Mouse (Mus musculus): Measurements from ENCODE around the gene Sesn2. TPM values are rescaled to one million over a fixed set of nuclear protein-coding genes. Genes with fewer than 3 reads are reported as not detected.

The Sesn2 gene
- polyA plus RNA-seq, 2 experiments, result 5.9 to 6.4 TPM

DNA sequence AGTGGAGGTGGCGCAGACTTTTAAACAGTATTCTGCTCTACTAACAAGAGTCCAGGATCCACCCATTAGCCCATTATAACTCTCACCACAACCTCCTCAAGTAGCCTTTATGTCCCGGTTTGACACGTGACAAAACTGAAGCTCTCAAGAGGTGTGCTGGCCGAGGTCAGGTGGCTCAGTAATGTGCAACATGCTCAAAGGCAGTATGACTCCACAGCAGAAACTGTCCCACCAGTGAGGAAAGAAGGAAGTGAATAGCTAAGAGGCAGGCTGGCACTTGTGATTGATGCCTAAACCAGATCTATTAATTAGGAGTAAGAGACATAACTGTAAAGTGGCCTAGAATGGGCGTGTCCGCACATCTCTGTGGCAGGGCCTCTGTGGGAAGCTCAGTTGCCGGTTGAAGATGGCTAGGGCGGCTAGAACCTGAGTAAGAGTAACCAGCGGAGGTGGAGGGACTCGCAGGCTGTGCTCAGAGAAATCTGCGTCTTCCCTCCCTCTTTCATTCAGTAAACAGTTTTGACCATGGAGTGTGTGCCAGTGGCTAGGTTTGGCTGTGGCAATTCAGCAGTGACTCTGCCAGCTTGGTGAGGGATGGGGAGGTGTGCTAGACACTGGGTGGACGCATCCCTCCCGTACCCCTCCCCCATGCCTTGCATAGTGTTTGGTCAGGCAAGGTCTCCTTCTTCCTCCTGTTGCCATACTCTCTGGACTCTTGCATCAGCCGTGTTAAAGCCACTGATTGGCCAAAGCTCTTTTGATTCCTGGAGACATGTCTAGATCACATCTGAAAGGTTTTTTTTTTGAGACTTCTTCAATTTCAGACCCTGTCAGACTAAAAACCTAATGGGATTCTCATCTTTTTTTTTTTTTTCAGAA, 3.3 kb upstream of the Sesn2 start:
- 30% methylated on average over 14 of the region's 14 CpGs for WGBS
- TF ChIP-seq POLR2A (IDR thresholded peaks at IDR 0.05; ENCODE audit: borderline replicate concordance, extremely low read depth, insufficient read depth, insufficient read length), result no peak
- no peak for ATAC-seq (ENCODE audit: low FRiP score, low read depth)
- no peak overlapping the region for H3K9ac ChIP-seq (ENCODE audit: low read depth, low read length, severe bottlenecking)
- H3K27me3 ChIP-seq (ENCODE audit: control insufficient read depth, insufficient read depth, low read length), result no peaks in the 10 kb centered on the region
- H3K4me1 ChIP-seq (ENCODE audit: control insufficient read depth, insufficient read depth, low read length), result no peaks in the 10 kb centered on the region; the same call in 1 of the 2 replicates
- H3K4me3 ChIP-seq (replicated peaks; ENCODE audit: low read length), result no peak overlapping the region
- DNase-seq (ENCODE audit: low spot score), result no peak
- H3K27ac ChIP-seq (replicated peaks; ENCODE audit: low read depth, low read length), result no peak overlapping the region
- no peaks in the 10 kb centered on the region for H3K36me3 ChIP-seq (ENCODE audit: control insufficient read depth, insufficient read depth, low read length)
- H3K4me2 ChIP-seq (replicated peaks; ENCODE audit: low read depth, low read length, severe bottlenecking), result peak overlapping the region; percentile 97; the same call in 1 of the 2 replicates
- no peaks in the 10 kb centered on the region for H3K9me3 ChIP-seq (ENCODE audit: control insufficient read depth, low read length)

DNA sequence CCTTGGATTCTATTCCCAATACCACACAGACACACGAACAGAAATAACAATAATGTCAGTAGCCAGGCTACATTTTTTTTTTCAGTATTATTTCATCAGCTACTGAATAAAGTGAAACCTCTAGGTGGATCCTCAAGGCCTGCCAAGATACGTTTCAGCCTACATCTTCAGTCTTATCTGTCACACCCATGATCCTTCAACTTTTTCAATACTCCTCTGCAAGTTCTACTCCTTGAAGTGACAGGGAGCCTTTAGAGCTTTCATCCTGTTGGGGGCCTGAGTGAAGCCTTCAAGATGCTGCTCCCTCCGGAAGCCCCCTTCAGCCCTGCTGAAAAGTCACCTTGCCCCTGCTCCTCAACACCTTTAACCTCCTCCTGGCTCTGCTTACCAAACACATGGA, 1.8 kb upstream of the Sesn2 start:
- 68% methylated on average over 3 of the region's 3 CpGs for WGBS
- ATAC-seq (ENCODE audit: low FRiP score, low read depth), result no peak
- Histone ChIP-seq H3K4me1 (ENCODE audit: control insufficient read depth, insufficient read depth, low read length) (no peaks in the 10 kb centered on the region; the same call in 1 of the 2 replicates), H3K27ac (replicated peaks; ENCODE audit: low read depth, low read length) (no peak overlapping the region), H3K27me3 (ENCODE audit: control insufficient read depth, insufficient read depth, low read length) (no peaks in the 10 kb centered on the region), H3K4me2 (replicated peaks; ENCODE audit: low read depth, low read length, severe bottlenecking) (no peak overlapping the region), H3K36me3 (ENCODE audit: control insufficient read depth, insufficient read depth, low read length) (no peaks in the 10 kb centered on the region), H3K9me3 (ENCODE audit: control insufficient read depth, low read length) (no peaks in the 10 kb centered on the region), H3K9ac (ENCODE audit: low read depth, low read length, severe bottlenecking) (no peak overlapping the region), H3K4me3 (replicated peaks; ENCODE audit: low read length) (no peak overlapping the region)
- no peak for DNase-seq (ENCODE audit: low spot score)
- TF ChIP-seq POLR2A (IDR thresholded peaks at IDR 0.05; ENCODE audit: borderline replicate concordance, extremely low read depth, insufficient read depth, insufficient read length), result no peak

DNA sequence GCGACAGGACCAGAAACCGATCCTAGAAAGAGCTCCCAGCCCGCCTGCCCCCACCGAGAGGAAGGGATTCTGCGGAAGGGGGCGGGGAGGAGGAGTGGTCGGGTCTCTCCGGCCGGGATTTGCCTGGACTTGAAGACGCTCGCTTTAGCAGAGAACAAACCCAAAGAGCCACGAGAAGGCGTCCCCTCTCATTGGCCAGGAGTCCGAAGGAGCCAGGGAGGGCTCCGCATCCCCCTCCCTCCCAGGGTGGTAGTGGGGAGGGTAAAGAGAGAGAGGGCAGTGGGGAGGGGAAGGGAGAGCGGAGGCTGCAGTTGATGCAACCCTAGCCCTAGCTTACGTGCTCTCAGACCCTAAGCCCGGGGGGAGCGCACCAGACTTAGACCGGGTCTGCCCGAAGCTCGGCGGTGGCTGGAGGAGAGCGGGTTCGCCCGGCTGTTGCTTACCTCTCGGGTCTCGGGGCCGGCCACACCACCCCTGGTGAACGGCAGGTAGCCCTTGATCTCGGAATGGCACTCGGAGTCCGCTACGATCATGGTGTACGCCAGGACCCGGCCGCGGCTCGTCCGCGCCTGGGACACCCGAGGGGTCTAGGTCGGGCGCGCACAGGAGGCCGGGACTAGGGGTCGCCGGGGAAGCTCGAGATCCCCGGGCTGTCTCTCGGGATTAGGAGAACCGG, 542 bp downstream of the Sesn2 start:
- Histone ChIP-seq H3K9me3 (ENCODE audit: control insufficient read depth, low read length) (no peaks in the 10 kb centered on the region), H3K27me3 (ENCODE audit: control insufficient read depth, insufficient read depth, low read length) (no peaks in the 10 kb centered on the region), H3K9ac (ENCODE audit: low read depth, low read length, severe bottlenecking) (peak overlapping the region; percentile 62), H3K4me3 (replicated peaks; ENCODE audit: low read length) (peak overlapping the region; percentile 87), H3K36me3 (ENCODE audit: control insufficient read depth, insufficient read depth, low read length) (no peaks in the 10 kb centered on the region), H3K4me2 (replicated peaks; ENCODE audit: low read depth, low read length, severe bottlenecking) (peak overlapping the region; percentile 89), H3K27ac (replicated peaks; ENCODE audit: low read depth, low read length) (peak overlapping the region; percentile 44), H3K4me1 (ENCODE audit: control insufficient read depth, insufficient read depth, low read length) (no peaks in the 10 kb centered on the region; the same call in 1 of the 2 replicates)
- TF ChIP-seq POLR2A (IDR thresholded peaks at IDR 0.05; ENCODE audit: borderline replicate concordance, extremely low read depth, insufficient read depth, insufficient read length), result no peak
- DNase-seq (ENCODE audit: low spot score), result peak; percentile 86
- WGBS, result under 1% methylated on average over 52 of the region's 52 CpGs
- peak; percentile 73 for ATAC-seq (ENCODE audit: low FRiP score, low read depth)

DNA sequence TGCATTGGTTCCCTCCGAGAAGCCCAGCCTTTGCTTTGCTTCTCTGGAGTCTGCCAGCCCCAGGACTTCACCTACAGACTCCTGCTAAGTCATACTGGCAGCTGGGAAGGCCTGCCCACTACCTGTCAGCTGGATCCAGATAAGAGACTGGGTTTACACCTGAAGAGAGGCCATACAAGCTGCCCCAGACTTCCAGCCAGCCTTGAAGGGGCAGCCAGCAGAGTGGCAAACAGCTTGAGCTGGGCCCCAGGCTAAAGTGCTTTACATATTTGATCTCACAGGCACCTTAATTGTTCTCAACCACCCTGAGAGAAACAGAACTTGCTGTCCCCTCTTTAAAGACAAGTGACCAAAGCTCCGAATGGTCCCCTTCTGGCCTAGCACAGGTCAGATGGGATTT, 3.1 kb downstream of the Sesn2 start:
- H3K36me3 ChIP-seq (ENCODE audit: control insufficient read depth, insufficient read depth, low read length), result no peaks in the 10 kb centered on the region
- H3K27me3 ChIP-seq (ENCODE audit: control insufficient read depth, insufficient read depth, low read length), result no peaks in the 10 kb centered on the region
- no peak overlapping the region for H3K4me3 ChIP-seq (replicated peaks; ENCODE audit: low read length)
- DNase-seq (ENCODE audit: low spot score) (no peak), ATAC-seq (ENCODE audit: low FRiP score, low read depth) (no peak)
- no peak for TF ChIP-seq POLR2A (IDR thresholded peaks at IDR 0.05; ENCODE audit: borderline replicate concordance, extremely low read depth, insufficient read depth, insufficient read length)
- no peak overlapping the region for H3K27ac ChIP-seq (replicated peaks; ENCODE audit: low read depth, low read length)
- no peak overlapping the region; the same call in 1 of the 2 replicates for H3K9ac ChIP-seq (ENCODE audit: low read depth, low read length, severe bottlenecking)
- H3K4me1 ChIP-seq (ENCODE audit: control insufficient read depth, insufficient read depth, low read length), result no peaks in the 10 kb centered on the region; the same call in 1 of the 2 replicates
- no peak overlapping the region for H3K4me2 ChIP-seq (replicated peaks; ENCODE audit: low read depth, low read length, severe bottlenecking)
- H3K9me3 ChIP-seq (ENCODE audit: control insufficient read depth, low read length), result no peaks in the 10 kb centered on the region
- 40% methylated on average over 2 of the region's 2 CpGs for WGBS

DNA sequence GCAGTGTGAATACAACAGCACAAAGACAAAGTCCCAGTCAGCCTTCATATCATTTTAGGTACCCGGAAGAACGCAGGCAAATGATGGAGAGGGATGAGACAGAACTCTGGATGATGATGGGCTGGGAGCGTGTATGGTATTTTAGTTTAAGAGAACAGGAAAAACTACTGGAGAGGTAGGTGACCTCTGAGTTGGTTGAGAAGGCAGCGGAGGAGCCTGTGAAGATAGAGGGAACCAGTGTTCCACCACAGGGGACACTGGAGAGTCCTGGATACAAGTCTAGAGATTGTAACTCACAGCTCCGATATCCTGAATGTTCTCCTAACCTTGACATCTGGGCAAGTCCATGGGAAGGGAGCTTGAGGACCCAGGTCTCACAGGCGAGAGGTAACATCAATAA, 4.1 kb downstream of the Sesn2 start:
- H3K9ac ChIP-seq (ENCODE audit: low read depth, low read length, severe bottlenecking), result no peak overlapping the region
- no peaks in the 10 kb centered on the region for H3K36me3 ChIP-seq (ENCODE audit: control insufficient read depth, insufficient read depth, low read length)
- H3K4me2 ChIP-seq (replicated peaks; ENCODE audit: low read depth, low read length, severe bottlenecking), result no peak overlapping the region
- TF ChIP-seq POLR2A (IDR thresholded peaks at IDR 0.05; ENCODE audit: borderline replicate concordance, extremely low read depth, insufficient read depth, insufficient read length), result no peak
- no peak overlapping the region for H3K4me3 ChIP-seq (replicated peaks; ENCODE audit: low read length)
- H3K4me1 ChIP-seq (ENCODE audit: control insufficient read depth, insufficient read depth, low read length), result no peaks in the 10 kb centered on the region; the same call in 1 of the 2 replicates
- H3K9me3 ChIP-seq (ENCODE audit: control insufficient read depth, low read length), result no peaks in the 10 kb centered on the region
- DNase-seq (ENCODE audit: low spot score) (no peak), ATAC-seq (ENCODE audit: low FRiP score, low read depth) (no peak)
- 75% methylated on average over 6 of the region's 6 CpGs for WGBS
- no peak overlapping the region for H3K27ac ChIP-seq (replicated peaks; ENCODE audit: low read depth, low read length)
- H3K27me3 ChIP-seq (ENCODE audit: control insufficient read depth, insufficient read depth, low read length), result no peaks in the 10 kb centered on the region

Data from limb, embryonic 14.5 days (tissue).